Mouse (Mus musculus): ENCODE results near the gene Stxbp1. TPM values are rescaled to one million over a fixed set of nuclear protein-coding genes. Genes with fewer than 3 reads are reported as not detected.

Gene Stxbp1
- polyA plus RNA-seq, 1 experiment: 22.0 TPM

DNA sequence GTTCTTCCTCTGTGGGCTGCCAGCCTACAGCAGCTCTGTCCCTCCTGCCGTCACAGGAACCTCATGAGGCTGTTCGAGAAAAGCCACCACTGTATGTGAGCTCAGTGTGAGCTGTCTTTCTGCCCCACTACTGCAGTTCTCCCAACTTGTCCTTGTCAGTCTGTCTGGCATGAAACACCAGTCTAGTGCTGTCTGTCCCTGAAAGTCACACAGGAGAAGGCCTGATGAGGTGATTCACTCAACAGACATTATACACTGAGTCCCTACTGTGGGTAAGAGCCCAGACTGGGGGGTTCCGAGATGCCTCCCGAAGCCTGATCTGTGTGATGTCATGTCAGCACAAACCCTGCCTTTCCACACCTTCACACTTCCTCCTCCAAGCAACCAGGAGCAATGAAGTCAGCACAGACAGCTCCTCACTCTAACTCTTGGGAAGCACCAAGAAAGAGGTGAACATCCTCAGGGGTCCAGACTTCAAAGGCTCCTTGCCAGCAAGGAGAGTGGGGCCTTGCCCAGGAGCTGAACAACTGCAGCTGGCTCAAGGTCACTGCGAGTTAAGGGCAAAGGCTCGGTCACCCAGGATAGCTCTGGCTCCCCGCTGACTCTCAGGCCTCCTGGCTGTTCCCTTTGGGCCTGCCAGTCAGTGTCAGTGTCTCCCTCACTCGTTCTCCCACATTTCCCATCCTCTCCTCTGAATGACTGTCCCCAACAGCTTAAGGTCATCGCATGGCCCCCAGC lies 8.7 kb downstream of the Stxbp1 start:
- H3K4me3 ChIP-seq (ENCODE audit: low read depth, low read length): no peak overlapping the region
- no peaks in the 10 kb centered on the region for H3K27me3 ChIP-seq (ENCODE audit: control insufficient read depth, insufficient read depth, low read length, poor library complexity, severe bottlenecking)
- H3K36me3 ChIP-seq (ENCODE audit: control insufficient read depth, insufficient read depth, low read length, poor library complexity, severe bottlenecking): no peaks in the 10 kb centered on the region
- no peaks in the 10 kb centered on the region for H3K4me1 ChIP-seq (ENCODE audit: control insufficient read depth, insufficient read depth, low read length)
- no peak overlapping the region for H3K27ac ChIP-seq (ENCODE audit: insufficient read depth, low read length)
- no peak overlapping the region for H3K9ac ChIP-seq (ENCODE audit: low read depth, poor library complexity, severe bottlenecking)
- TF ChIP-seq POLR2A (IDR thresholded peaks at IDR 0.05; ENCODE audit: insufficient read depth, low read length): no peak
- no peak for TF ChIP-seq EP300 (IDR thresholded peaks at IDR 0.05; ENCODE audit: insufficient read depth, low read depth, low read length)
- no peak for TF ChIP-seq CTCF (IDR thresholded peaks at IDR 0.05; ENCODE audit: low read depth, low read length)
- H3K9me3 ChIP-seq (replicated peaks; ENCODE audit: control insufficient read depth, insufficient read depth, low read length, poor library complexity, severe bottlenecking): no peaks in the 10 kb centered on the region

- Histone ChIP-seq H3K27ac (ENCODE audit: insufficient read depth, low read length) (no peak overlapping the region), H3K4me1 (ENCODE audit: control insufficient read depth, insufficient read depth, low read length) (no peaks in the 10 kb centered on the region), H3K27me3 (ENCODE audit: control insufficient read depth, insufficient read depth, low read length, poor library complexity, severe bottlenecking) (no peaks in the 10 kb centered on the region), H3K9ac (ENCODE audit: low read depth, poor library complexity, severe bottlenecking) (no peak overlapping the region), H3K9me3 (replicated peaks; ENCODE audit: control insufficient read depth, insufficient read depth, low read length, poor library complexity, severe bottlenecking) (no peaks in the 10 kb centered on the region), H3K4me3 (ENCODE audit: low read depth, low read length) (no peak overlapping the region), H3K36me3 (ENCODE audit: control insufficient read depth, insufficient read depth, low read length, poor library complexity, severe bottlenecking) (no peaks in the 10 kb centered on the region)
- TF ChIP-seq EP300 (IDR thresholded peaks at IDR 0.05; ENCODE audit: insufficient read depth, low read depth, low read length): no peak
- TF ChIP-seq POLR2A (IDR thresholded peaks at IDR 0.05; ENCODE audit: insufficient read depth, low read length): no peak
- no peak for TF ChIP-seq CTCF (IDR thresholded peaks at IDR 0.05; ENCODE audit: low read depth, low read length)
Observed at GRCm38 (mm10) chr2:32835588-32835987, 11.5 kb downstream of the Stxbp1 start.

GRCm38 (mm10) chr2:32834496-32834895 lies 12.5 kb downstream of the Stxbp1 start:
- Histone ChIP-seq H3K9ac (ENCODE audit: low read depth, poor library complexity, severe bottlenecking) (no peak overlapping the region), H3K27ac (ENCODE audit: insufficient read depth, low read length) (no peak overlapping the region)

GRCm38 (mm10) chr2:32828979-32829676 lies 17.9 kb downstream of the Stxbp1 start:
- Histone ChIP-seq H3K4me1 (ENCODE audit: control insufficient read depth, insufficient read depth, low read length) (no peaks in the 10 kb centered on the region), H3K27me3 (ENCODE audit: control insufficient read depth, insufficient read depth, low read length, poor library complexity, severe bottlenecking) (no peaks in the 10 kb centered on the region), H3K9ac (ENCODE audit: low read depth, poor library complexity, severe bottlenecking) (no peak overlapping the region), H3K4me3 (ENCODE audit: low read depth, low read length) (no peak overlapping the region), H3K36me3 (ENCODE audit: control insufficient read depth, insufficient read depth, low read length, poor library complexity, severe bottlenecking) (no peaks in the 10 kb centered on the region), H3K27ac (ENCODE audit: insufficient read depth, low read length) (no peak overlapping the region), H3K9me3 (replicated peaks; ENCODE audit: control insufficient read depth, insufficient read depth, low read length, poor library complexity, severe bottlenecking) (no peaks in the 10 kb centered on the region)
- TF ChIP-seq POLR2A (IDR thresholded peaks at IDR 0.05; ENCODE audit: insufficient read depth, low read length) (no peak), EP300 (IDR thresholded peaks at IDR 0.05; ENCODE audit: insufficient read depth, low read depth, low read length) (no peak)

More at GRCm38 (mm10) chr2:32834496-32834895, 12.5 kb downstream of the Stxbp1 start:
- no peaks in the 10 kb centered on the region for H3K4me1 ChIP-seq (ENCODE audit: control insufficient read depth, insufficient read depth, low read length)
- TF ChIP-seq CTCF (IDR thresholded peaks at IDR 0.05; ENCODE audit: low read depth, low read length): no peak
- no peak for TF ChIP-seq EP300 (IDR thresholded peaks at IDR 0.05; ENCODE audit: insufficient read depth, low read depth, low read length)
- TF ChIP-seq POLR2A (IDR thresholded peaks at IDR 0.05; ENCODE audit: insufficient read depth, low read length): no peak
- no peaks in the 10 kb centered on the region for H3K9me3 ChIP-seq (replicated peaks; ENCODE audit: control insufficient read depth, insufficient read depth, low read length, poor library complexity, severe bottlenecking)
- no peaks in the 10 kb centered on the region for H3K36me3 ChIP-seq (ENCODE audit: control insufficient read depth, insufficient read depth, low read length, poor library complexity, severe bottlenecking)
- H3K4me3 ChIP-seq (ENCODE audit: low read depth, low read length): no peak overlapping the region
- H3K27me3 ChIP-seq (ENCODE audit: control insufficient read depth, insufficient read depth, low read length, poor library complexity, severe bottlenecking): no peaks in the 10 kb centered on the region

GRCm38 (mm10) chr2:32825796-32826195 lies 21.2 kb downstream of the Stxbp1 start:
- H3K27ac ChIP-seq (ENCODE audit: insufficient read depth, low read length): no peak overlapping the region
- H3K9me3 ChIP-seq (replicated peaks; ENCODE audit: control insufficient read depth, insufficient read depth, low read length, poor library complexity, severe bottlenecking): no peaks in the 10 kb centered on the region
- TF ChIP-seq EP300 (IDR thresholded peaks at IDR 0.05; ENCODE audit: insufficient read depth, low read depth, low read length) (no peak), POLR2A (IDR thresholded peaks at IDR 0.05; ENCODE audit: insufficient read depth, low read length) (no peak), CTCF (IDR thresholded peaks at IDR 0.05; ENCODE audit: low read depth, low read length) (no peak)

GRCm38 (mm10) chr2:32824778-32825177 lies 22.3 kb downstream of the Stxbp1 start:
- Histone ChIP-seq H3K4me1 (ENCODE audit: control insufficient read depth, insufficient read depth, low read length) (no peaks in the 10 kb centered on the region), H3K4me3 (ENCODE audit: low read depth, low read length) (no peak overlapping the region), H3K27ac (ENCODE audit: insufficient read depth, low read length) (no peak overlapping the region), H3K9ac (ENCODE audit: low read depth, poor library complexity, severe bottlenecking) (no peak overlapping the region), H3K9me3 (replicated peaks; ENCODE audit: control insufficient read depth, insufficient read depth, low read length, poor library complexity, severe bottlenecking) (no peaks in the 10 kb centered on the region), H3K27me3 (ENCODE audit: control insufficient read depth, insufficient read depth, low read length, poor library complexity, severe bottlenecking) (no peaks in the 10 kb centered on the region), H3K36me3 (ENCODE audit: control insufficient read depth, insufficient read depth, low read length, poor library complexity, severe bottlenecking) (no peaks in the 10 kb centered on the region)
- no peak for TF ChIP-seq POLR2A (IDR thresholded peaks at IDR 0.05; ENCODE audit: insufficient read depth, low read length)
- no peak for TF ChIP-seq CTCF (IDR thresholded peaks at IDR 0.05; ENCODE audit: low read depth, low read length)
- no peak for TF ChIP-seq EP300 (IDR thresholded peaks at IDR 0.05; ENCODE audit: insufficient read depth, low read depth, low read length)

More at GRCm38 (mm10) chr2:32825796-32826195, 21.2 kb downstream of the Stxbp1 start:
- Histone ChIP-seq H3K27me3 (ENCODE audit: control insufficient read depth, insufficient read depth, low read length, poor library complexity, severe bottlenecking) (no peaks in the 10 kb centered on the region), H3K9ac (ENCODE audit: low read depth, poor library complexity, severe bottlenecking) (no peak overlapping the region), H3K4me3 (ENCODE audit: low read depth, low read length) (no peak overlapping the region), H3K4me1 (ENCODE audit: control insufficient read depth, insufficient read depth, low read length) (no peaks in the 10 kb centered on the region), H3K36me3 (ENCODE audit: control insufficient read depth, insufficient read depth, low read length, poor library complexity, severe bottlenecking) (no peaks in the 10 kb centered on the region)

All from ES-Bruce4 (cell line).